Mouse (Mus musculus): ENCODE measurements around the gene 4930579F01Rik.

- no peak for TF ChIP-seq EP300 (optimal IDR thresholded peaks at IDR 0.05)
- no peak for TF ChIP-seq CTCF (IDR thresholded peaks at IDR 0.05; ENCODE audit: low read depth)
Observed at GRCm38 (mm10) chr3:138134528-138134927, 59.1 kb downstream of the 4930579F01Rik start.
